Mouse (Mus musculus) frontal cortex, postnatal 14 days (tissue): ENCODE measurements around the gene 1700025C18Rik.

Experiments used
- DNase-seq, 2 experiments: peaks; one replicate each; pipeline ENCODE4 v3.0.0; 2022; ENCODE audit warnings: low spot score in 2 of 2

1700025C18Rik gene

GRCm38 (mm10) chr2:165090650-165091049, at the start of gene 1700025C18Rik:
1700025C18Rik (minus strand) TSS chr2:165090750.
- DNase-seq: no peak

GRCm38 (mm10) chr2:165136049-165136448, 45.5 kb upstream of the 1700025C18Rik start:
- no peak for DNase-seq

- no peak for DNase-seq
These were observed 43.0 kb upstream of the 1700025C18Rik start for GRCm38 (mm10) chr2:165133566-165133965.

GRCm38 (mm10) chr2:165131428-165131827, 40.9 kb upstream of the 1700025C18Rik start:
- no peak for DNase-seq

- DNase-seq: no peak
These were observed 38.6 kb upstream of the 1700025C18Rik start for GRCm38 (mm10) chr2:165129189-165129588.

- no peak for DNase-seq
These were observed 36.5 kb upstream of the 1700025C18Rik start for GRCm38 (mm10) chr2:165126896-165127562.

GRCm38 (mm10) chr2:165121206-165121840, 30.8 kb upstream of the 1700025C18Rik start:
- no peak for DNase-seq

- no peak for DNase-seq
These were observed 30.2 kb upstream of the 1700025C18Rik start for GRCm38 (mm10) chr2:165120765-165121164.

GRCm38 (mm10) chr2:165113733-165114132, 23.2 kb upstream of the 1700025C18Rik start:
- DNase-seq: no peak

GRCm38 (mm10) chr2:165112149-165112548, 21.6 kb upstream of the 1700025C18Rik start:
- peak in 1 of 2 experiments; percentile 46 for DNase-seq

- no peak for DNase-seq
These were observed 16.0 kb upstream of the 1700025C18Rik start for GRCm38 (mm10) chr2:165106585-165106984.

- no peak for DNase-seq
These were observed 15.0 kb upstream of the 1700025C18Rik start for GRCm38 (mm10) chr2:165105513-165106079.

- no peak for DNase-seq
These were observed 12.4 kb upstream of the 1700025C18Rik start for GRCm38 (mm10) chr2:165102920-165103319.

GRCm38 (mm10) chr2:165100749-165101148, 10.2 kb upstream of the 1700025C18Rik start:
- DNase-seq: no peak

- DNase-seq: no peak
These were observed 8.3 kb upstream of the 1700025C18Rik start for GRCm38 (mm10) chr2:165098861-165099260.

- DNase-seq: no peak
These were observed 5.8 kb upstream of the 1700025C18Rik start for GRCm38 (mm10) chr2:165096367-165096766.

GRCm38 (mm10) chr2:165092393-165092792, 1.8 kb upstream of the 1700025C18Rik start:
- no peak for DNase-seq

GRCm38 (mm10) chr2:165091433-165091965, 949 bp upstream of the 1700025C18Rik start:
- DNase-seq: no peak

GRCm38 (mm10) chr2:165089470-165089869, 1.1 kb downstream of the 1700025C18Rik start:
- DNase-seq: no peak

GRCm38 (mm10) chr2:165086634-165087033, 3.9 kb downstream of the 1700025C18Rik start:
- DNase-seq: no peak

- DNase-seq: no peak
These were observed 9.3 kb downstream of the 1700025C18Rik start for GRCm38 (mm10) chr2:165081257-165081656.

GRCm38 (mm10) chr2:165080657-165081056, 9.9 kb downstream of the 1700025C18Rik start:
- no peak for DNase-seq

GRCm38 (mm10) chr2:165078605-165079004, 11.9 kb downstream of the 1700025C18Rik start:
- no peak for DNase-seq
